Mouse (Mus musculus): Measurements from ENCODE around the gene Smyd5. TPM values are rescaled to one million over a fixed set of nuclear protein-coding genes. Genes with fewer than 3 reads are reported as not detected.

Smyd5 gene
- polyA plus RNA-seq, 1 experiment from 2014 or later = 83.9 TPM

DNA sequence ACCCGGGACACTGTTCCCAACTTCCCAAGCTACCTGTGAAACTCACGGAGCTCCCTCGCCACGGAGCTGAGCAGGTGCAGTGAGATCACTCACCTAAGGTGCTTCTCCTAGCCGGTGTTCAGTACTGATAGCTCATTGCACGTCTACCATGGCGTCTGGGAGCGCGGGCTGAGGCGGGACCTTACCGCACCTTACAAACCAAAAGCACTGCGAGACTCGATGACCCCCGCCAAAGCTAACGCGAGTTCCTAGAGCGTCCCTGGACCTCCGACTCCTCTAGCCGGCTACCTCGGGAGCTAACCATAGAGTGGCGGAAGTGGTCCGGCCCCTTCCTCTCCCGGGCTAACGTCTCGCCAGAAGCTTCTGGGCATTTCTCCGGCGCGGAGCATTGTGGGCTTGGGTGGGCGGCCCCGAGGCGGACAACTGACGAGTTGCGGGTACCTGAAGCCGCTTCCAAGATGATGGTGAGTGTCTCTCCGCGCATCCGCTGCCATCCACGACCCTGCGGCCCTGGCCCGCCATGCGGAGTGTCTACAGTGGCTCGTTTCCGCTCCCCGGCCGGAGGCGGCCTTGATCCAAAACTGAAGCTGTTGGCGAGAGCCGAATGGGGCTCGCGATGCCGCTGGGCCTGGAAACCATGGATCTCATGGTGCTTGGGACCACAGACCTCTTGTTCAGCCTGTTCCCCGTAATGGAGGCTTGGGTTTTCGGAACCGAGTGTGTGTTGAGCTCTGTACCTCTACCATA is 20.0 kb downstream of the Smyd5 start, which contains the start of gene Pradc1:
Gene Pradc1 (minus strand): TSS at position 307 of the 747 bp plus-strand sequence.
- peaks cover 35% of the 10 kb centered on the region for H3K36me3 ChIP-seq
- H3K27ac ChIP-seq (replicated peaks) = peak within 1 kb of the TSS; percentile 97
- peak; percentile 99 for DNase-seq (ENCODE audit: low spot score)
- H3K4me3 ChIP-seq = peak within 1 kb of the TSS; percentile 86
- H3K27me3 ChIP-seq (ENCODE audit: low read depth, poor library complexity, severe bottlenecking) = no peaks in the 10 kb centered on the region
- under 1% methylated on average over 54 of the region's 54 CpGs for WGBS
- no peaks in the 10 kb centered on the region for H3K9me3 ChIP-seq (replicated peaks)
- peaks cover 50% of the 10 kb centered on the region for H3K4me1 ChIP-seq

DNA sequence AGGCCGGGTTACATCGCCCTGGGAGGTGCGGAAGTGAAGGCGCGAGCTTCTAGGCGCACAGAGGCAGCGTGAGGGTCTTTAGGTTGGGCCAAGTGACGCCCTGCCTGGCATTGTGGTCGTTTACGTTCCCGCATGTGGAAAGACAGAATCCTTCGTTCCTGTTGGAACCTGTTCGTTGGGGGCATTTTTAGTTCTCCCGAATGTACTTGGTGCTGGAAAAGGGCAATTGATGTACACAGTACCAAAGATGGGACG is 20.5 kb downstream of the Smyd5 start:
- Histone ChIP-seq H3K4me3 (peak overlapping the region; percentile 86), H3K36me3 (peaks cover 35% of the 10 kb centered on the region), H3K9me3 (replicated peaks) (no peaks in the 10 kb centered on the region), H3K27ac (replicated peaks) (peak overlapping the region; percentile 97), H3K4me1 (peaks cover 51% of the 10 kb centered on the region), H3K27me3 (ENCODE audit: low read depth, poor library complexity, severe bottlenecking) (no peaks in the 10 kb centered on the region)
- no peak for DNase-seq (ENCODE audit: low spot score)
- under 1% methylated on average over 15 of the region's 15 CpGs for WGBS

DNA sequence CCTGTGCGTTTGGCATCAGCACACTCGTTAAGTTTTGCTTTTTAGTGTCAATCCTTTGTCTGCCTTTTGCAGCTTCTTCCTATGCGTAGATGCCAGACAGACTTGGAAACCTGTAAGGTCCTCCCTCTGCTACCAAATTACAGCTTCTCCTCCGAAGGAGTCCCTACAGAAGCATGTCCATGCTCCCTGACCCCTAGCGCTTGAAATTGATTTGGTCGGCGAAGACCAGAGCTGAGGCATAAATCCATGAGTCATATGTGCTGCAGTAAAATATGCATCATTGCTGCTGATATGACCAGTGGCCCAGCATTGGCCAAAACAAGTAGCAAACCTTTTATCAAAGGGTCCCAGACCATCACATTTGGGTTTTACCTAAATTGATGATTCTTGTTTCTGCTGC is 21.0 kb downstream of the Smyd5 start:
- no peaks in the 10 kb centered on the region for H3K27me3 ChIP-seq (ENCODE audit: low read depth, poor library complexity, severe bottlenecking)
- H3K4me1 ChIP-seq = peaks cover 51% of the 10 kb centered on the region
- H3K4me3 ChIP-seq = peak overlapping the region; percentile 86
- H3K9me3 ChIP-seq (replicated peaks) = no peaks in the 10 kb centered on the region
- WGBS = 23% methylated on average over 7 of the region's 7 CpGs
- no peak for DNase-seq (ENCODE audit: low spot score)
- peaks cover 35% of the 10 kb centered on the region for H3K36me3 ChIP-seq
- H3K27ac ChIP-seq (replicated peaks) = peak overlapping the region; percentile 97

DNA sequence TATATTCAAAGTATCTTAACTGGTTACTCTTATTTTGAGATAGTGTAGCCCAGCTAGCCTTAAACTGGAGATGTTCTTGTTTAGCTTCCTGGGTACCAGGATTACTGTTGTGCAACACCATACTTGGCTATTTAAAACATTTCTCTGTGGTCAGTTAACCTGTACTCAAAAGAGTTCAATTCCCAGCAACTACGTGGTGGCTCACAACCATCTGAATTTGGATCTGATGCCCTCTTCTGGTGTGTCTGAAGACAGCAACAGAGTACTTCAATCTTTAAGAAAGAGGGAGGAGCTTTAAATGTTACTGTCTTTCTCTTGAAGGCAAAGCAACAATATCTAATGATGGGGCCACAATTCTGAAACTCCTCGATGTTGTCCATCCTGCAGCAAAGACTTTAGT is 27.8 kb downstream of the Smyd5 start:
- H3K36me3 ChIP-seq = peaks cover 98% of the 10 kb centered on the region
- 87% methylated on average over 2 of the region's 2 CpGs for WGBS
- peaks cover 21% of the 10 kb centered on the region for H3K4me1 ChIP-seq

DNA sequence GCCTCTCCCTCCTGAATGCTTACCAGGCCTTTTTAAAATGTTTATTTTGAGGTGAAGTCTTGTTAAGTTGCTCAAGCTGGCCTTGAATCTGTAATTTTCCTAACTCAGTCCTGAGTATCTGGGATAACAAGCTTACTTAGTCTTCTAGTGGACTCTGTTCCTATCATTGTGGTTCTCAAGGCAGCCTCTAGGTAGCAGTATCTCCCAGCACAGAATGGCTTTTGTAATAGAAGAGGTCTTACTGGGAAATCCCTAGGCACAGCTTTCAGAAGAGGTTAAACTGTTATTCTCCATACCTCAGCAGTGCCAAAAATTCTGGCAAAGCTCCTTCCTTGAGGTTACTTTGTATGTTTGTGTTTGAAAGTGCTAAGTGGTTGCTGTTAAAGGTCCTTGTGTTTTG is 33.6 kb downstream of the Smyd5 start:
- Histone ChIP-seq H3K27ac (replicated peaks) (no peak overlapping the region), H3K4me1 (no peaks in the 10 kb centered on the region), H3K9me3 (replicated peaks) (no peaks in the 10 kb centered on the region), H3K4me3 (no peak overlapping the region), H3K36me3 (peaks cover 97% of the 10 kb centered on the region), H3K27me3 (ENCODE audit: low read depth, poor library complexity, severe bottlenecking) (no peaks in the 10 kb centered on the region)
- no peak for DNase-seq (ENCODE audit: low spot score)

More for the DNA sequence above, 27.8 kb downstream of the Smyd5 start:
- Histone ChIP-seq H3K27me3 (ENCODE audit: low read depth, poor library complexity, severe bottlenecking) (no peaks in the 10 kb centered on the region), H3K9me3 (replicated peaks) (no peaks in the 10 kb centered on the region), H3K27ac (replicated peaks) (no peak overlapping the region), H3K4me3 (no peak overlapping the region)
- no peak for DNase-seq (ENCODE audit: low spot score)

DNA sequence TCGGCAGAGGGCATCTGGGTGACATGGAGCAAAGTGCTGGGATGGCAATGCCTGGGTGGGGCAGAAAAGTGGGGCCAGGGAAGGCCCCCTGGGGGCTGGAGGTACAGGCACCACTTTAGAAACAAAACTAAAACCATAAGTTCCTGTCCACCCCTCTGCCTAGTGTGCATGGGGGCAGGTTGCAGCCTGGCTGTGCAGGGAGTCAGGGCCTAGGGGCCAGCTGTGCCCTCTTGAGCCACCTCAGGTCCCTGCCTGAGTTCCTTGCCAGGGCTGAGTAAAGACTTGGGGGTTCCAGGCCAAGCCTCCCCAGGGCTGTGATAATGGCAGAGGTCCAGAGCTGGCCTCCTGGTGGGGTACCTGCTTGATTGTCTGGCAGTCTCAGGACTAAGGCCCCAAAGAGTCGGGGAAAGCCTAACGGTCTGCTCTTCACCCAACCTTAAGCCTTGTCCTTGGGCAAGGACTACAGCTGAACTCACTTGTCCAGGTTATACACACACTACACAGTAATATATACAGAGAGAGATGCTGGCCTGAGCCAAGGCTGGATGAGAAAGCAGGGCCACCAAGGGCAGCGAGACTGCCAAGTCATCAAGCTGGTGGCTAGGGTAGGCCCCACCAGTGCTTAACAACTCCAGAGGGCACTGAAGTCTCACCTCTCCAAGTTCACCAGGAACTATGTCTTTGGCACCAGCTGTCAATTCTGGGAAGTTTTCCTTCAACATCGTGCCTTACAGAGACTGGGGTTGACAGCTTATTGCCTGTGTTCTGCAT is 38.1 kb downstream of the Smyd5 start:
- no peak overlapping the region for H3K27ac ChIP-seq (replicated peaks)
- DNase-seq (ENCODE audit: low spot score) = no peak
- H3K9me3 ChIP-seq (replicated peaks) = no peaks in the 10 kb centered on the region
- H3K4me3 ChIP-seq = no peak overlapping the region
- peaks cover 54% of the 10 kb centered on the region for H3K36me3 ChIP-seq
- 82% methylated on average over 5 of the region's 5 CpGs for WGBS
- H3K4me1 ChIP-seq = no peaks in the 10 kb centered on the region
- H3K27me3 ChIP-seq (ENCODE audit: low read depth, poor library complexity, severe bottlenecking) = no peaks in the 10 kb centered on the region

DNA sequence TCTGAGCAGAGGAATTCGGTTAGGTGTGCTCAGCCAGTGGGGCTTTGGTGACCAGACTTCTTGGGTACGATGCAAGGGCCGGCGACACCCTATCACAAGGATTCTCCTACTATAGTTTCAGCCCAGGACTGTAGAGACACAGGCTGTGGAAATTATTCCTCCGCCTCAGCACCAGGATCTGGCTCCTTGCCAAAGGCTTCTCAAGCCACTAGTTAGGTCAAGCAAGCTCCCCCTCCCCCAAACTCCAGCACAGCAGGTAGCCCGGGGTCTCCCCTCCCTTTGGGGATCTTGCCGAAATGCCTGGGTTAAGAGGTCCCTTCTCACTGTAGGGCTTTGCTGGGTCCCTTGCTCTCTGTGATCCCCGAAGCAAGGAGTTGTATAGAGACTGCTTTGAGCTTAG is 40.2 kb downstream of the Smyd5 start:
- Histone ChIP-seq H3K27me3 (ENCODE audit: low read depth, poor library complexity, severe bottlenecking) (no peaks in the 10 kb centered on the region), H3K4me1 (0 out of 2 replicates have a peak, but pooled peaks cover 5% of the 10 kb centered on the region), H3K36me3 (peaks cover 34% of the 10 kb centered on the region), H3K4me3 (no peak overlapping the region), H3K27ac (replicated peaks) (no peak overlapping the region), H3K9me3 (replicated peaks) (no peaks in the 10 kb centered on the region)
- 73% methylated on average over 8 of the region's 8 CpGs for WGBS
- DNase-seq (ENCODE audit: low spot score) = no peak

DNA sequence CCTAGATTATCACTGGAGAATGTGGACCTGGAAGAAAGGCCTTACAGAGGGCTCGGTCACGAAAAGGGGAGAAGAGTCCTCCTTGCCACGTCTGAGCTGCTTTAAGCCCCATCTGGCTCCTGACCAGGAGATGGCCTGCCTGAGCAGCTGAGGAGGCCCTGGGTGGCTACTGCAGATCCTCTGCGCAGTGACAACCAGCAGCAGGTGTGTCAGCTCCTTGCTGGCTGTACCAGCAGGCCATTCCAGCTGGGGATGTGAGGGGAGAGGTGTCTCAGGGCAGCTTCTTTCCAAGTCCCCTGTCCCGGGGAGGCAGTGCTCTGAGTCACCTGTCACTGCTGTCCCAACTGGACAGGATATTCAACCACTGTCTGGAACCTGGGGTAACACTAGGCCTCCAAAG is 40.8 kb downstream of the Smyd5 start:
- H3K27ac ChIP-seq (replicated peaks) = no peak overlapping the region
- 0 out of 2 replicates have a peak, but pooled peaks cover 5% of the 10 kb centered on the region for H3K4me1 ChIP-seq
- no peak overlapping the region for H3K4me3 ChIP-seq
- no peak for DNase-seq (ENCODE audit: low spot score)
- H3K36me3 ChIP-seq = peaks cover 28% of the 10 kb centered on the region
- WGBS = 48% methylated on average over 5 of the region's 5 CpGs
- H3K27me3 ChIP-seq (ENCODE audit: low read depth, poor library complexity, severe bottlenecking) = peaks cover 1% of the 10 kb centered on the region
- H3K9me3 ChIP-seq (replicated peaks) = no peaks in the 10 kb centered on the region

DNA sequence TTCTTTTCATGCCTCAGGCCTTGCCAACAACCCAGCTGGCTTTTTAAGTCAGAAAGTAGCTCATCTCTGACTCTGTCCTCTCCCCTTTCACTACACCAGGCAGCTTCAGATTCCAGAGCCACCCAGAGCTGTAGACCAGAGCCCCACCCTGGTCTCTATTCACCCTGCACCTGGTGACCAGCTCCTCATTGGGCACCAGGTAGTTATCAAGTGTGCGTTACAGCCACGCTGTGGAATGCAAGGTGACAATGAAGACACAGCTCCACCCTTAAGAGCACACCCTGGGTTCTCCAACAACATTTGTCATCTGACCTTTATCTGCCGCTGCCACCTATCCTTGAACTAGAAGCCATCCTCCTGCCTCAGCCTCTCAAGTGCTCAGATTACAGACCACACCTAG is 43.8 kb downstream of the Smyd5 start:
- 87% methylated on average over 3 of the region's 3 CpGs for WGBS
- Histone ChIP-seq H3K9me3 (replicated peaks) (no peaks in the 10 kb centered on the region), H3K27ac (replicated peaks) (no peak overlapping the region), H3K4me3 (no peak overlapping the region), H3K36me3 (0 out of 2 replicates have a peak, but pooled peaks cover 2% of the 10 kb centered on the region), H3K4me1 (0 out of 2 replicates have a peak, but pooled peaks cover 7% of the 10 kb centered on the region), H3K27me3 (ENCODE audit: low read depth, poor library complexity, severe bottlenecking) (peaks cover 31% of the 10 kb centered on the region)
- no peak for DNase-seq (ENCODE audit: low spot score)

DNA sequence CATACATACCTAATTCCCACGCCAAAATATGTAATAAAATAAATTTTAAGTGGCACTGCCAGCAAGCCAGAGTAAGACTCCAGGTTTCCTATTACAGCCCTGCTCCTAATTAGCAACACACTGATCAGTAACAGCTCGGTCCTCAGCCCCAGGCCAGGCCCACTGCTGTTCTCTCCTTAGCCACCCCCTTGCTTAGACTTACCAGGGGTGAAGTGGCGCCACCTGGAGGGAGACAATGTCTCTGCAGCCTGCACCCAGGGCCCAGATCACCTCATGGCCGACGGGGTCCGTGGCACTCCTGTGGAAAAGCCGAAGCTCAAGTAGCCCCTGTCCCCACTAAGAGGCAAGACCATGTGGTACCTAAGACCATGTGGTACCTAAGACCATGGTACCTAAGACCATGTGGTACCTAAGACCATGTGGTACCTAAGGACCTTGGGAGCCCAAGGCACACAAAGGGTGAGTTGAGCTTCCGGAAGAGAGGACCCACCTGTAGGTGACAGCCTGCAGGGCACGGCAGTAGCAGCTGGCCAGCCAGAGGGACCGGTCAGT is 45.7 kb downstream of the Smyd5 start:
- peak; percentile 33 for DNase-seq (ENCODE audit: low spot score)
- Histone ChIP-seq H3K36me3 (0 out of 2 replicates have a peak, but pooled peaks cover 2% of the 10 kb centered on the region), H3K4me3 (no peak overlapping the region), H3K27ac (replicated peaks) (no peak overlapping the region), H3K4me1 (0 out of 2 replicates have a peak, but pooled peaks cover 7% of the 10 kb centered on the region), H3K9me3 (replicated peaks) (no peaks in the 10 kb centered on the region), H3K27me3 (ENCODE audit: low read depth, poor library complexity, severe bottlenecking) (peaks cover 45% of the 10 kb centered on the region)
- 45% methylated on average over 10 of the region's 10 CpGs for WGBS

DNA sequence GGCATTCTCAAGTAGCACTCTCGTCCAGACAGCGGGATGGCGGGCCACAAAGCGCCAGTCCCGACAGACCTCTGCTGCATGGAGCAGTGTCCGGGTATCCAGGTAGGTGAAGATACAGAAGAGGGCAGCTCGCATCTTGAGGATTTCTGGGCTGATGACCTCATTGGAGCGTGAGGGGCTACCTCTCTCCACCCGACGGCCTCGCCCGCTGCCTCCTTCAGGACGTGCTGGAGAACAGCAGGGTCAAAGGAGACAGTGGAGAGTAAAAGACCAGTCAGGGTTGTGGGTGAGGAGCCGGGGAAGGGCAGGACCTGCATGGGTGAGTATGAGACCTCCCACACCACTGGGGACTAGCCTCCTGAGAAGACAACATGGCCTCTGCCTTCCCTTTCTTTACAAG is 46.6 kb downstream of the Smyd5 start:
- WGBS = 44% methylated on average over 14 of the region's 14 CpGs
- Histone ChIP-seq H3K4me3 (no peak overlapping the region), H3K4me1 (0 out of 2 replicates have a peak, but pooled peaks cover 7% of the 10 kb centered on the region), H3K36me3 (0 out of 2 replicates have a peak, but pooled peaks cover 2% of the 10 kb centered on the region), H3K27me3 (ENCODE audit: low read depth, poor library complexity, severe bottlenecking) (peaks cover 54% of the 10 kb centered on the region), H3K9me3 (replicated peaks) (no peaks in the 10 kb centered on the region), H3K27ac (replicated peaks) (no peak overlapping the region)
- DNase-seq (ENCODE audit: low spot score) = no peak

DNA sequence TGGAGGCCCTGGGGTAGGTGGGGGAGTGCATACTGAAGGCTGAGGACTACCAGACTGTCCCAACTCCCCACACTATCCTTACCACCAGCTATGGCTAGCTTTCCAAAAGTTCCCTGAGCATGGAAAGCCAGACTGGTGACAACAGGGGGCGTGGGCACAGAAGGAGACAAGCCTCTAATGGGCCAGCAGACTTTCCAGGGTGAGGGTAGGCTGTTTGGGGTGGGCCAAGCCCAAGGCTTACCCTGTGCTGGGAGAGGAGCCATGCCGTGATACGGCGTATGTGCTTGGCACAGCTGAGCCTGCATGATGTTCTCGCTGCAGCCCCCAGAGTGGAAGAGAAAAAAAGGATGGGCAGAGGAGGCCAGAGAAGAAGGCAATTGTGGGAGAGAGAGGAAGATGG is 48.2 kb downstream of the Smyd5 start:
- H3K27me3 ChIP-seq (ENCODE audit: low read depth, poor library complexity, severe bottlenecking) = peaks cover 70% of the 10 kb centered on the region
- H3K4me3 ChIP-seq = no peak overlapping the region
- H3K4me1 ChIP-seq = peaks cover 19% of the 10 kb centered on the region
- H3K36me3 ChIP-seq = no peaks in the 10 kb centered on the region
- no peaks in the 10 kb centered on the region for H3K9me3 ChIP-seq (replicated peaks)
- 83% methylated on average over 5 of the region's 5 CpGs for WGBS
- no peak for DNase-seq (ENCODE audit: low spot score)
- no peak overlapping the region for H3K27ac ChIP-seq (replicated peaks)

DNA sequence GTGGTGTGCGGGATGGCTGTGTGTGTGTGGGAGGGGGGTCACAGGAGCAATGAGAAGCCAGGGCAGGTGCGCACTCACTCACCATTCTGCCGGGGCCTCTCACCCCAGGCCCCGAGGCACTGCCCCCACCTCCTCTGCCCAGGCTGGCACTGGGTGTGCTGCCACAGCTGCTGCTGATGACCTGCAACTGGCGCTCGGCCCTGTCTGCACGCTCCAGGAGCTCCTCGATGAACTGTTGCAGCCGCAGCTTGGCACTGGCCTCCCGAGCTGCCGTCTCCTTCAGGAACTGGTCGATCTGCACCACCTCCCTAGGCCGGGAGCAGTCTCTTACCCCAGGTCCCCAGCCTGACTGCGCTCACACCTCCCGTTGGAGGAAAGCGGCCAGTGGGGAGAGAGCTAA is 48.9 kb downstream of the Smyd5 start:
- peaks cover 77% of the 10 kb centered on the region for H3K27me3 ChIP-seq (ENCODE audit: low read depth, poor library complexity, severe bottlenecking)

More for the DNA sequence above, 48.9 kb downstream of the Smyd5 start:
- Histone ChIP-seq H3K4me1 (peaks cover 15% of the 10 kb centered on the region), H3K9me3 (replicated peaks) (no peaks in the 10 kb centered on the region), H3K36me3 (no peaks in the 10 kb centered on the region), H3K4me3 (no peak overlapping the region), H3K27ac (replicated peaks) (no peak overlapping the region)
- WGBS = 74% methylated on average over 16 of the region's 16 CpGs
- DNase-seq (ENCODE audit: low spot score) = no peak

Data from midbrain, embryonic 10.5 days (tissue).